Mouse (Mus musculus): ENCODE measurements at regions not wholly inside any gene's neighbourhood (a gene's known extent, or its start where the extent isn't known, plus 50 kb on each side); places are given as distances from the start of the nearest gene placed in this dataset.
A peak's percentile ranks its signal among the peaks of the same experiment; 100 is the strongest.

DNA sequence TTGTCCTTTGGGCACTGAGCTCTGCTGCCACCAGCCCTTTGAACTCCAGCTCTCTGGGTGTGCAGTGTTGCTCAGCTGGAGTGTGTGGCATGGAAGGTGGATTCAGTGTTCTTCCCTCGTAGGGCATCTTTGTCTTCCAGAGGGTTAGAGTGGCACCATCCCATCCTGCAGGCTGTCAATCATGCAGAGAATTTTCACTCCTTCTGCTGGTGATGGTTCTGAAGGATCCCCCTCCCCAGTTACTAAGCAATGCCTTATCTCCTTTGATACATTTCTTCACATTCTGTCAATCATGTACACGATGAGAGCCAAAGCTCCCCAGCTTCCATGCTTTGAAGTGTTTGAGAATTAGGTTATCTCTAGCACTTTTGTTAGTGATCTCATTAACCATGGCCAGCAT is 84.0 kb downstream of the Cxcl12 start:
- no peak overlapping the region for H3K4me3 ChIP-seq (ENCODE audit: low read depth, low read length)
- H3K4me2 ChIP-seq = no peak overlapping the region
- H3K36me3 ChIP-seq (ENCODE audit: insufficient read depth) = no peaks in the 10 kb centered on the region
- peaks cover 4% of the 10 kb centered on the region for H3K4me1 ChIP-seq (ENCODE audit: insufficient read depth)
- no peak overlapping the region for H3K9ac ChIP-seq
- no peak for ATAC-seq (ENCODE audit: insufficient read depth)
- no peaks in the 10 kb centered on the region for H3K27me3 ChIP-seq (ENCODE audit: insufficient read depth, low read length)
- DNase-seq = no peak
- TF ChIP-seq CTCF (IDR thresholded peaks at IDR 0.05; ENCODE audit: low read depth) = no peak
- H3K27ac ChIP-seq (ENCODE audit: low read depth) = no peak overlapping the region
- H3K9me3 ChIP-seq (ENCODE audit: low read depth, low read length) = no peaks in the 10 kb centered on the region
- 53% methylated on average over 2 of the region's 2 CpGs for WGBS

DNA sequence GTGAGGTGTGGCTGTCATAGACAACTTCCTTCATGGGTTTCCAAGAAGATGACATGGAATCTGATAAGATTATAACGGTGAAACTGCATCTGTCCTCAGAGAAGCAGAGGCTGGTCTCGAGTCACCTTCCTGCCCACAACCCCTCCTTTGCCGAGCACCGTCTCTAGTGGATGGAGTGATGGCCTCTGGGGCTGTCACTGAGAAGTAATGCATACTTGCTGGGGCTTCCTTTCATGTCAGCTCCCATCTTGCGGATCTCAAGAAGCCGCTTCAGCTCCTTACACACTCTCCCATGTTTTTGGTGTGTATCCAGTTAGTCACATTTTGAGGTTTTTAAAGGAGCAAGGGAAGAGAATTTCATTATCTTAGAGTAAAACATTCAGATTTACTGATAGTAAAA is 84.7 kb downstream of the Cxcl12 start:
- no peak overlapping the region for H3K9ac ChIP-seq
- no peak overlapping the region for H3K27ac ChIP-seq (ENCODE audit: low read depth)
- H3K27me3 ChIP-seq (ENCODE audit: insufficient read depth, low read length) = no peaks in the 10 kb centered on the region
- no peaks in the 10 kb centered on the region for H3K9me3 ChIP-seq (ENCODE audit: low read depth, low read length)
- no peak overlapping the region for H3K4me3 ChIP-seq (ENCODE audit: low read depth, low read length)
- no peaks in the 10 kb centered on the region for H3K36me3 ChIP-seq (ENCODE audit: insufficient read depth)
- H3K4me1 ChIP-seq (ENCODE audit: insufficient read depth) = peaks cover 4% of the 10 kb centered on the region
- no peak for ATAC-seq (ENCODE audit: insufficient read depth)
- WGBS = 52% methylated on average over 6 of the region's 6 CpGs
- H3K4me2 ChIP-seq = no peak overlapping the region
- TF ChIP-seq CTCF (IDR thresholded peaks at IDR 0.05; ENCODE audit: low read depth) = no peak
- no peak for DNase-seq

DNA sequence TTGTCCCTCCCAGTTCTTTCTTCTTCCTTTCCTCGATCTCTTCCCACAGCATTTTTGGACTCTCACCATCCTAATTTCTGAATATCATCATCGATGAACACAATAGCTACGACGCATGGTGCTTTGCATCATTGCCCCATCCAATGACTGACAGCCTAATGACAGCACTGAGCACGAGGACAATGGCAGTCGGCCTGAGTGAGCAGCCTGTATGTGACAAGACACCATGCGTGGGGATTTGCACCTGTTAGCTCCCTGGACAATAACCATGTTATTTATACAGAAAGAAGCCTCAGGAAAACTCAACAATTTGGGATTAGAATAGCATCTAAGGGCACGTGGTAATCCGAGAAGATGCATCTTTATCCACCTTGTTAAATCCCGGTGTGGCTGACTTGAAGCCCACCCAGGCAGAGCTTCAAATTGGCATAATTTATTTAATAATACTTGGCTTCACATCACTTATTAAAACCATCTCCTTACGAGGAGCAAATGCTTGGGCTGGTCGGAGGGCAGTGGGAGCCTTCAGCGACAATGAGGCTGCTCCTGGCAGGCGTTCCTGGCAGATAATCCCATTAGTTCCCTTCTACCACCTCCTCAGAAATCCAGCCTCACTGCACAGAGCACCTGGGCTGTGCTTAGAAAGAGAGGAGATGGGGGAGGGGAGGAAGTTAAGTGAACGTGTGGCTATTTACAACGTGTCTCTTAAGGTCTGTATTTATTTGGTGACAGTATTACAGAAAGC is 85.4 kb downstream of the Cxcl12 start:
- ATAC-seq (ENCODE audit: insufficient read depth) = no peak
- Histone ChIP-seq H3K4me1 (ENCODE audit: insufficient read depth) (peaks cover 4% of the 10 kb centered on the region), H3K4me2 (no peak overlapping the region), H3K27me3 (ENCODE audit: insufficient read depth, low read length) (no peaks in the 10 kb centered on the region), H3K36me3 (ENCODE audit: insufficient read depth) (no peaks in the 10 kb centered on the region), H3K4me3 (ENCODE audit: low read depth, low read length) (no peak overlapping the region), H3K9ac (no peak overlapping the region), H3K27ac (ENCODE audit: low read depth) (no peak overlapping the region), H3K9me3 (ENCODE audit: low read depth, low read length) (no peaks in the 10 kb centered on the region)
- no peak for DNase-seq
- WGBS = 54% methylated on average over 16 of the region's 16 CpGs
- no peak for TF ChIP-seq CTCF (IDR thresholded peaks at IDR 0.05; ENCODE audit: low read depth)

DNA sequence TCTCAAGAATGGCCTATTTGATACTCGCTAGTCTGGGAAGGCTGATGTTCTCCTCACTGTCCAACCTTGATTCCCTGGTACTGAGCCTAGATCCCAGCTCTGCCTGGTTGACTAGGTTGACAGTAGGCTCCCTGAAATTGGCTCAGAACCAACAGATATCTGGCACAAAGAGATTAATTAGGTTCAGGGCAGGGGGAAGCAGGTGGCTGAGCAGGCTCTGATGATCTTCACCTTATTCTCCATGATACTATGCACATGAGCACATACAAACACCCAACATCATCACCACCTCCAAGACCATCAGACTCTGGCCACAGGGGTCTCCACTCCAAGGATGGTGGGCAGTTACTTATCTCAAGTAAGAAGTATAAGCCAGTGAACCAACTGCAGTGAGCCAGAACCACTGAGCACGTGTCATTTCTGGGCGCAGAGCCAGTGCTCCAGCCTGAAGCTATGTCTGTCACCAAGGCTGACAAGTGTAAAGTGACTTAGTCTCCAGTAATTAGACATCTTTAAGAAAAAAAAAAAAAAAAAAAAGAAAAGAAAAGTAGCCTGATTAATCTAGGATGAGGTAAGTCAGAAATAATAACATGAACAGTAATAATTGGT is 86.4 kb downstream of the Cxcl12 start:
- Histone ChIP-seq H3K4me1 (ENCODE audit: insufficient read depth) (peaks cover 4% of the 10 kb centered on the region), H3K9ac (no peak overlapping the region), H3K27ac (ENCODE audit: low read depth) (no peak overlapping the region), H3K9me3 (ENCODE audit: low read depth, low read length) (no peaks in the 10 kb centered on the region), H3K4me2 (no peak overlapping the region), H3K27me3 (ENCODE audit: insufficient read depth, low read length) (no peaks in the 10 kb centered on the region), H3K36me3 (ENCODE audit: insufficient read depth) (no peaks in the 10 kb centered on the region), H3K4me3 (ENCODE audit: low read depth, low read length) (no peak overlapping the region)
- ATAC-seq (ENCODE audit: insufficient read depth) = peak; percentile 91
- peak; percentile 97 for DNase-seq
- WGBS = 54% methylated on average over 3 of the region's 3 CpGs
- no peak for TF ChIP-seq CTCF (IDR thresholded peaks at IDR 0.05; ENCODE audit: low read depth)

DNA sequence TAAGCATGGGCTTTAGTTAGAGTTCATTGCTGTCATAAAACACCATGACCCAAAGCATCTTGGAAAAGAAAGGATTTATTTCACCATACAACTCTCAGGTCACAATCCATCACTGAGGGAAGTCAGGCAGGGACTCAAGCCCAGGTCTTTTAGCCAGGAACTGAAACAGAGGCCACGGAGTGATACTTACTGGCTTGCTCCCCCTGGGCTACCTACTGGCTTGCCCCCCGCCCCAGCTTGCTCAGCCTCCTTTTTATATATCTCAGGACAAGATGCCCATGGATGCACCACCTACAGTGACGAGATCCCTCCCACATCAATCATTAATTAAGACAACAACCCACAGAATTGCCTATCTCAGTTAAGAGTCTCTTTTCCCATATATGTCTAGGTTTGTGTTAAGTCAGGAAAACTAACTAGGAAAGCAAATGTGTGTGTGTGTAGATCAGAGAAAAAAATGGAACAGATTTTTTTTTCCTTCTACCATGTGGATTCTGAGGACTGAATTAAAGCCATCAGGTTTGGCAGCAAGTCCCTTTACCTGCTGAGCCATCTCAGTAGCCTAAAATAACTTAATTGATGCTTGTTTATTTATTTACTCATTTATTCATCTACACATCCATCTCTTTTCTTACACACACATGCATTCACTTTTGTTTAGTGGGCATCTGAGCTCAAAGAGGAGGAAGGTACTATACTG is 87.2 kb downstream of the Cxcl12 start:
- no peaks in the 10 kb centered on the region for H3K9me3 ChIP-seq (ENCODE audit: low read depth, low read length)

DNA sequence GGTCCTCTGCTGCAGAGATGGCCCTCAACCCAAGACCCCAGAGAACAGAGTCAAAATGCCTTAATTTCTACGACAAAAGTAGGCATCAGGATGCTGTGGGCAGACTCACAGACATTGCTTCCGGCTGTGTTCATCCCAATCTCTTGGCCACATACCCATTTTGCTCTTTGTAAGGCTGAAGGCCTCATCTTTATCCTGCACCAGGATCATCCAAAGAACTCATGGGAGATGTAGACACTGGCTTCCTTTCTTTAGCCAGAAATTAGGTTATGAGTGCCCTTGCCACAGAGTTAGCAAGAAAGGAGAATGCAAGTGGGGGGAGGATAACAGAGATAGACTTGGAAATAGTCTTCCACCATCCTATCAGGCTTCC is 87.8 kb downstream of the Cxcl12 start:
- H3K27me3 ChIP-seq (ENCODE audit: insufficient read depth, low read length) = no peaks in the 10 kb centered on the region
- H3K27ac ChIP-seq (ENCODE audit: low read depth) = no peak overlapping the region
- H3K4me3 ChIP-seq (ENCODE audit: low read depth, low read length) = no peak overlapping the region
- no peak overlapping the region for H3K4me2 ChIP-seq
- no peaks in the 10 kb centered on the region for H3K36me3 ChIP-seq (ENCODE audit: insufficient read depth)
- ATAC-seq (ENCODE audit: insufficient read depth) = no peak
- peaks cover 4% of the 10 kb centered on the region for H3K4me1 ChIP-seq (ENCODE audit: insufficient read depth)
- 85% methylated on average over 2 of the region's 2 CpGs for WGBS
- no peak for TF ChIP-seq CTCF (IDR thresholded peaks at IDR 0.05; ENCODE audit: low read depth)
- no peaks in the 10 kb centered on the region for H3K9me3 ChIP-seq (ENCODE audit: low read depth, low read length)
- DNase-seq = no peak
- no peak overlapping the region for H3K9ac ChIP-seq

More for the DNA sequence above, 87.2 kb downstream of the Cxcl12 start:
- WGBS = 47% methylated on average over 3 of the region's 3 CpGs
- Histone ChIP-seq H3K9ac (no peak overlapping the region), H3K4me1 (ENCODE audit: insufficient read depth) (peaks cover 4% of the 10 kb centered on the region), H3K27ac (ENCODE audit: low read depth) (no peak overlapping the region), H3K4me2 (no peak overlapping the region), H3K4me3 (ENCODE audit: low read depth, low read length) (no peak overlapping the region), H3K27me3 (ENCODE audit: insufficient read depth, low read length) (no peaks in the 10 kb centered on the region), H3K36me3 (ENCODE audit: insufficient read depth) (no peaks in the 10 kb centered on the region)
- DNase-seq (peak; percentile 33), ATAC-seq (ENCODE audit: insufficient read depth) (peak; percentile 13; the same call in 1 of the 2 replicates)
- TF ChIP-seq CTCF (IDR thresholded peaks at IDR 0.05; ENCODE audit: low read depth) = no peak

DNA sequence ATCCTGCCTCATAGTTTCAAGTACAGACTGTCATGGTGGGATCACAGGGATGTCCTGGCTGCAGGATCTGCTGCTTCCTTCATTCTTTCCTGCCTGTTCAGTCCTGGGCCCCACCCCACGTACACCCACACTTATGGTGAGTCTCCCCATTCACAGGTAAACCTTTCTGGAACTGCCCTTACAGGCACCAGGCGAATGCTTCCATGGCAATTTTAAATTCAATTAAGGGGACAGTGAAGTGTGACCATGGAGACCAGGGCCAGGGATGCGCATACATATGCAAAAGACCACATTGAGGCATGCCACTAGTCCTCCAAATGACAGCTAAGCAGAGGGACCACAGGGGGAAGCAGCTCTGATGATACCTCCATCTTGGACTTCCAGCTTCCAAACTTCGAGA is 89.3 kb downstream of the Cxcl12 start:
- no peak for DNase-seq
- WGBS = 81% methylated on average over 4 of the region's 4 CpGs

More for the DNA sequence above, 89.3 kb downstream of the Cxcl12 start:
- H3K4me1 ChIP-seq (ENCODE audit: insufficient read depth) = peaks cover 4% of the 10 kb centered on the region
- no peaks in the 10 kb centered on the region for H3K9me3 ChIP-seq (ENCODE audit: low read depth, low read length)
- no peak for ATAC-seq (ENCODE audit: insufficient read depth)
- H3K4me3 ChIP-seq (ENCODE audit: low read depth, low read length) = no peak overlapping the region
- H3K9ac ChIP-seq = no peak overlapping the region
- no peak overlapping the region for H3K4me2 ChIP-seq
- no peaks in the 10 kb centered on the region for H3K27me3 ChIP-seq (ENCODE audit: insufficient read depth, low read length)
- no peak for TF ChIP-seq CTCF (IDR thresholded peaks at IDR 0.05; ENCODE audit: low read depth)
- no peaks in the 10 kb centered on the region for H3K36me3 ChIP-seq (ENCODE audit: insufficient read depth)
- H3K27ac ChIP-seq (ENCODE audit: low read depth) = no peak overlapping the region
